Mouse (Mus musculus): ENCODE data around the gene Ndufs1.
A peak's percentile ranks its signal among the peaks of the same experiment; 100 is the strongest.
"Not testable (repeated sequence)": the region's sequence is repeated elsewhere in the genome, so short reads cannot be mapped to it uniquely, and the experiment has no call there.

Ndufs1 gene

GRCm38 (mm10) chr1:63176604-63177421 is at the start of gene Ndufs1, which contains the start of gene Eef1b2:
TSS of gene Ndufs1 (minus strand) at chr1:63176833.
TSS of gene Eef1b2 (plus strand) at chr1:63176825.
- DNase-seq (ENCODE audit: low spot score): peak; percentile 98

- peak; percentile 85 for DNase-seq (ENCODE audit: low spot score)
Measured at GRCm38 (mm10) chr1:63225890-63226289, 49.3 kb upstream of the Ndufs1 start.

- no peak for DNase-seq (ENCODE audit: low spot score)
Measured at GRCm38 (mm10) chr1:63225009-63225408, 48.4 kb upstream of the Ndufs1 start.

GRCm38 (mm10) chr1:63219277-63219676 is 42.6 kb upstream of the Ndufs1 start:
- DNase-seq (ENCODE audit: low spot score): no peak

- no peak for DNase-seq (ENCODE audit: low spot score)
Measured at GRCm38 (mm10) chr1:63214631-63215030, 38.0 kb upstream of the Ndufs1 start.

- DNase-seq (ENCODE audit: low spot score): no peak
Measured at GRCm38 (mm10) chr1:63214271-63214558, 37.6 kb upstream of the Ndufs1 start, which contains the start of gene Gpr1. TSS of gene Gpr1 (minus strand) at chr1:63214543.

GRCm38 (mm10) chr1:63213478-63214270 is 37.0 kb upstream of the Ndufs1 start:
- DNase-seq (ENCODE audit: low spot score): no peak

- DNase-seq (ENCODE audit: low spot score): no peak
Measured at GRCm38 (mm10) chr1:63209861-63210529, 33.4 kb upstream of the Ndufs1 start.

GRCm38 (mm10) chr1:63207607-63208006 is 31.0 kb upstream of the Ndufs1 start:
- no peak for DNase-seq (ENCODE audit: low spot score)

GRCm38 (mm10) chr1:63204660-63205394 is 28.2 kb upstream of the Ndufs1 start:
- DNase-seq (ENCODE audit: low spot score): no peak

GRCm38 (mm10) chr1:63203950-63204659 is 27.5 kb upstream of the Ndufs1 start:
- peak; percentile 92 for DNase-seq (ENCODE audit: low spot score)

GRCm38 (mm10) chr1:63203471-63203870 is 26.8 kb upstream of the Ndufs1 start:
- DNase-seq (ENCODE audit: low spot score): no peak

GRCm38 (mm10) chr1:63201672-63202071 is 25.0 kb upstream of the Ndufs1 start:
- DNase-seq (ENCODE audit: low spot score): no peak

GRCm38 (mm10) chr1:63200322-63200721 is 23.7 kb upstream of the Ndufs1 start:
- DNase-seq (ENCODE audit: low spot score): no peak

GRCm38 (mm10) chr1:63199387-63199786 is 22.8 kb upstream of the Ndufs1 start:
- DNase-seq (ENCODE audit: low spot score): no peak

- DNase-seq (ENCODE audit: low spot score): no peak
Measured at GRCm38 (mm10) chr1:63195848-63196512, 19.3 kb upstream of the Ndufs1 start.

GRCm38 (mm10) chr1:63192306-63193065 is 15.9 kb upstream of the Ndufs1 start:
- no peak for DNase-seq (ENCODE audit: low spot score)

- no peak for DNase-seq (ENCODE audit: low spot score)
Measured at GRCm38 (mm10) chr1:63190851-63191250, 14.2 kb upstream of the Ndufs1 start.

- DNase-seq (ENCODE audit: low spot score): no peak
Measured at GRCm38 (mm10) chr1:63188536-63188935, 11.9 kb upstream of the Ndufs1 start.

- not testable (repeated sequence) for DNase-seq (ENCODE audit: low spot score)
Measured at GRCm38 (mm10) chr1:63185430-63185829, 8.8 kb upstream of the Ndufs1 start.

All from embryo, embryonic 10 days (tissue).